Mouse (Mus musculus): ENCODE measurements around the gene Tead4.

- TF ChIP-seq GATA1 (IDR thresholded peaks at IDR 0.05; ENCODE audit: low read length) (no peak), TAL1 (IDR thresholded peaks at IDR 0.05; ENCODE audit: low read length) (no peak)
Measured at GRCm38 (mm10) chr6:128337467-128337866, 36.8 kb upstream of the Tead4 start.
